ENCODE assay signal across 7 mouse cellular contexts in genomic region chr13:78010176-78010575, GRCm38 (mm10).
"Had no signal": no experiment of that assay in that cellular context is flagged by ENCODE, and none has a peak within 500 bp of the region (broad histone marks: within the 10 kb centered on the region; RNA-seq: fewer than 3 reads in every experiment).

No protein-coding gene starts in this region.

- DNase-seq: kidney, postnatal 10 days; kidney, postnatal 4 days; lung, adult 2 months; lung, postnatal 36 days; right cerebral cortex, adult 18-20 months; right cerebral cortex, postnatal 25 days; thymus, postnatal 36 days had no signal
